Mouse (Mus musculus) spleen, embryonic (tissue): ENCODE measurements around the gene Cxcl13.

Experiments used
- CTCF ChIA-PET: fragments of 350-600 bp; sonication (Branson Sonifier 250); formaldehyde crosslinking; loops from one replicate; lab custom pipeline; 2022; lab: Charles Lee

Cxcl13 gene

GRCm38 (mm10) chr5:95983797-95984486 is 27.2 kb downstream of the Cxcl13 start:
- CTCF ChIA-PET: no interaction called here

DNA sequence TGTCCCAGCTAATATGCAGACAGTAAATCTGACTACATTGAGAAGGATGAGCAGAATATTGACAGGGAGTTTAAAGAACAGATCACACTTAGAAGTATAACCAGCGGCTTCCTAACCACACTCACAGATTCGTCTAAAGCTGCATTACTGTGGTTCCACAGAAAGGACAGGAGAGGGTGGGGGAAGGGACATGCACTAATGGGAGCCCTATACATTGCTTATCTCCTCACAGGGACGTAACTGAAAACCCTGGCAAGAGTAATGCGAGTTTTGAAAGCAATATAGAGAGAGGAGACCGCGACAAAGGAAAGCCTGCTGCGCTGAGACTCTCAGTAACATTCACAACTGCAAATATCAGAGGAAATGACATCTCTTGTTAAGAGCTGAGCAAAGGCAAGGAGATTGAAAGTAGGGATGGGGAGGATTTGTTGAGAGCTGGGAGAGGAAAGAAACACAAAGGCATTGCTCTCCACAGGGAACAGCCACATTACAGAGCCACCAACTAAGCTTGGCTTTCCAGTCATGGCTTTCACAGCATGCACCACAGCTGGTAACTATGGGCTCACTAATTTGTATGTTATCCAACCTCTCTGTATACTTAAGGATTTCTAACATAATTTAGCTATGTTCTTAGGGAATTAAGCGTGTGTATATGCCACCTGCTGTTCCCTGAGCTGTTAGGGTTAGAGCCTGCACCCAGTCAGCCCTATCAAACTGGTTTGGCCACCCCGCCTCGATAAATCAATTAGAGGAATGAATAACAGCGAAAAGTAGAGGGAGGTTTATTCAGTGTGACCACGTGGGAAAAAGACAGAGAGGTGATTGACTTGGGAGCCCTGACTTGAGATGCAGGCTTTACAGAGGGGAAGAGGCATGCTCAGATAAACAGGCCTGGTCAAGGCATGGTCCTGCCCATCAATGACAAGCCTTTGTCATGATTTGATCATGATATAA is 34.9 kb downstream of the Cxcl13 start:
- CTCF ChIA-PET: no interaction called here

GRCm38 (mm10) chr5:95997276-95997675 is 40.5 kb downstream of the Cxcl13 start:
- CTCF ChIA-PET: no interaction called here

DNA sequence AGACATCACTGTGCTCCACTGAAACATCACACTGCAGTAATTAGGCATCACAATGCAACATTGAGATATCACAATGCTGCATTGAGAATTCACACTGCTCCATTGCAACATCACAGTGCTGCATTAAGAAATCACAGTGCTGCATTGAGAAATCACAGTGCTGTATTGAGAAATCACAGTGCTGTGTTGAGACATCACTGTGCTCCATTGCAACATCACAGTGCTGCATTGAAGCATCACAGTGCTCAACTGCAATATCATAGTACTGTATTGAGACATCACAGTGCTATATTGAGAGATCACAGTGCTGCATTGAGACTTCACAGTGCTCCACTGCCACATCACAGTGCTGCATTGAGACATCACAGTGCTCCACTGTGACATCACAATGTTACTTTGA is 46.6 kb downstream of the Cxcl13 start:
- CTCF ChIA-PET: no interaction called here

DNA sequence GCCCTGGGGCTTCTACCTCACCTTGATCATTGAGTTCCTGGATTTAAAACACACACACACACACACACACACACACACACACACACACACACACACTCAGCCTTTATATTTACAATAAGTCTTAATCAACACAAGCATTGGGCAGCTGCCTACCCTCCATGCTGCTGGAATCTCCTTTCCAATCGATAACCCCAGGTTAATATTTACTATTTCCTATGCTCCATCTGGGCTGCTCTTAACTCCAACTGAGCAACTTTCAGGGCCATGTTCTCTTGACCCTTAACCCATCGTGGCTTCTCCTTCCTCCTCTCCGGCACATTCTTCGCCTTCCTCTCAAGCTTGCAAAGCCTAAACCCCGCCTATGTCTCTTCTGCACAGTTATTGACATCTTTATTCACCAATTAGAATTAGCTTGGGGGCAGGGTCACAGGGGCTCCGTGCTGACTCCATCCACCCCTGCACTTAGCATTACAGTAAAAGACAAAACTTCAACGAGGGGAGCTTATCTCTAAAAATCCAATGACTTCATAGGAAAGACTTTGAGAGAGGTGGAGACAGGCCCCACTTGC is 51.6 kb downstream of the Cxcl13 start:
- CTCF ChIA-PET: no interaction called here

DNA sequence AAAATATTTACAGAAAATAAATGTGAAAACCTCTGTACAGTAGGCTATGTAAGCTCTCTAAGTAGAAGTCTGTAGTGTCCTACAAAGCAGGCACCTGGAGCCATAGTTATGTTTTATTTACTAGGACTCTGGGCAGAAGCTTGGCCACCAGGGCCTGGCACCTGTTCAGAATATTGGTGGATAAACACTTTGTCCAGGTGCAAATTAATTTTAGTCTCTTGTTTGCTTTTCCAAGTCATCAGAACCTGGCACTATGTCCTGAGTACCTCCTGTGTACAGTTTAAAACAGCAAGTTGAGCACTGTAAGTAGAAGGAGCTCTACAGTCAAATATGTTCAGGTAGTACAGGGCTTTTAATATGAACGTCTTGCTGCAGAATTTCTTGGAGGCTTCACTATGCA is 52.3 kb downstream of the Cxcl13 start:
- CTCF ChIA-PET: no interaction called here
